Mouse (Mus musculus) stomach, postnatal 0 days (tissue): ENCODE data around the gene Rbm17. TPM values are rescaled to one million over a fixed set of nuclear protein-coding genes. Genes with fewer than 3 reads are reported as not detected.
"Not testable (repeated sequence)": the region's sequence is repeated elsewhere in the genome, so short reads cannot be mapped to it uniquely, and the experiment has no call there.

Experiments
- ATAC-seq: fragments of 200-750 bp; cut with Nextera tagmentation; 2 replicates; pipeline ENCODE4 v1.8.0; 2017; ENCODE audit not compliant: low FRiP score, low TSS enrichment
- DNase-seq: peaks from one replicate; pipeline ENCODE4 v3.0.0-alpha.2; 2016; ENCODE audit warnings: low spot score
- H3K27ac ChIP-seq: fragments of 300-500 bp; sonication (generic); replicated peaks from 2 replicates; pipeline ENCODE4 v1.5.1; 2014; ENCODE audit warnings: mild to moderate bottlenecking, control low read depth
- H3K27me3 ChIP-seq: fragments of 300-500 bp; sonication (generic); 2 replicates; pipeline ENCODE4 v1.6.1; 2014; ENCODE audit warnings: low read length; ENCODE audit not compliant: control insufficient read depth, insufficient read depth
- H3K36me3 ChIP-seq: fragments of 300-500 bp; sonication (generic); 2 replicates; pipeline ENCODE4 v1.6.1; 2014; ENCODE audit warnings: low read length, mixed read lengths; ENCODE audit not compliant: control insufficient read depth, insufficient read depth
- H3K4me1 ChIP-seq: fragments of 300-500 bp; sonication (generic); replicated peaks from 2 replicates; pipeline ENCODE4 v1.6.1; 2014; ENCODE audit warnings: antibody characterized with exemption; ENCODE audit not compliant: control insufficient read depth, insufficient read depth
- H3K4me2 ChIP-seq: fragments of 300-500 bp; sonication (generic); replicated peaks from 2 replicates; pipeline ENCODE4 v1.6.1; 2014; ENCODE audit warnings: low read depth, mild to moderate bottlenecking, control low read depth, moderate library complexity
- H3K4me3 ChIP-seq: fragments of 300-500 bp; sonication (generic); 2 replicates; pipeline ENCODE4 v1.5.1; 2014; ENCODE audit warnings: low read depth, low read length, control low read depth
- H3K9ac ChIP-seq: fragments of 300-500 bp; sonication (generic); 2 replicates; pipeline ENCODE4 v1.6.1; 2014; ENCODE audit warnings: mild to moderate bottlenecking, low read length, control low read depth, mixed read lengths
- H3K9me3 ChIP-seq: fragments of 300-500 bp; sonication (generic); 2 replicates; pipeline ENCODE4 v1.6.1; 2016; ENCODE audit warnings: low read length; ENCODE audit not compliant: control insufficient read depth
- CTCF ChIP-seq: IDR thresholded peaks from 2 replicates; pipeline ENCODE4 v1.5.1; 2016; ENCODE audit warnings: antibody characterized with exemption, low read depth, mild to moderate bottlenecking, moderate library complexity
- EP300 ChIP-seq: optimal IDR thresholded peaks from 2 replicates; pipeline ENCODE3; 2016; ENCODE audit warnings: antibody characterized with exemption
- WGBS: fragments of 180-500 bp; shearing (Covaris S2); extraction: QIAGEN DNeasy Blood & Tissue Kit; methylation state at CpG from one replicate; pipeline ENCODE4 v1.1.7; 2014; 5-methylcytosine and 5-hydroxymethylcytosine counted together
- polyA plus RNA-seq: library from polyadenylated mRNA; unstranded; fragments of >200 nt; fragmentation: Nextera tagmentation; extraction: Ambion mirVana; gene quantifications from 2 replicates; pipeline ENCODE4 v1.2.1, GENCODE M21; 2015

Rbm17 gene
- polyA plus RNA-seq, 1 experiment from 2014 or later = 62.2 TPM

- Histone ChIP-seq H3K4me3 (no peak within 1 kb of the TSS), H3K9ac (no peak within 1 kb of the TSS), H3K36me3 (no peaks in the 10 kb centered on the region), H3K4me2 (no peak within 1 kb of the TSS), H3K27me3 (no peaks in the 10 kb centered on the region), H3K4me1 (no peaks in the 10 kb centered on the region), H3K27ac (no peak within 1 kb of the TSS), H3K9me3 (no peaks in the 10 kb centered on the region)
- ATAC-seq (no peak), DNase-seq (no peak)
- no peak for TF ChIP-seq CTCF
- TF ChIP-seq EP300 = no peak
- WGBS = 91% methylated on average over 5 of the region's 5 CpGs
Measured at GRCm38 (mm10) chr2:11625890-11626289, 21.9 kb upstream of the Rbm17 start, which contains the start of gene Gm17490. TSS of gene Gm17490 (minus strand) at chr2:11626264.

GRCm38 (mm10) chr2:11623726-11624125, 19.8 kb upstream of the Rbm17 start:
- Histone ChIP-seq H3K9me3 (no peaks in the 10 kb centered on the region), H3K4me3 (no peak overlapping the region), H3K27me3 (no peaks in the 10 kb centered on the region), H3K27ac (no peak overlapping the region), H3K9ac (no peak overlapping the region), H3K4me1 (no peaks in the 10 kb centered on the region), H3K4me2 (no peak overlapping the region), H3K36me3 (no peaks in the 10 kb centered on the region)
- DNase-seq (no peak), ATAC-seq (no peak)
- 79% methylated on average over 2 of the region's 2 CpGs for WGBS
- TF ChIP-seq CTCF (no peak), EP300 (no peak)

GRCm38 (mm10) chr2:11623173-11623572, 19.2 kb upstream of the Rbm17 start:
- no peak for ATAC-seq
- no peak overlapping the region for H3K4me3 ChIP-seq
- no peak overlapping the region for H3K27ac ChIP-seq
- WGBS = 90% methylated on average over 8 of the region's 8 CpGs
- H3K27me3 ChIP-seq = no peaks in the 10 kb centered on the region
- TF ChIP-seq EP300 (no peak), CTCF (no peak)
- H3K9ac ChIP-seq = no peak overlapping the region
- no peak for DNase-seq
- no peak overlapping the region for H3K4me2 ChIP-seq
- no peaks in the 10 kb centered on the region for H3K9me3 ChIP-seq
- no peaks in the 10 kb centered on the region for H3K4me1 ChIP-seq
- no peaks in the 10 kb centered on the region for H3K36me3 ChIP-seq

GRCm38 (mm10) chr2:11619598-11619997, 15.6 kb upstream of the Rbm17 start:
- TF ChIP-seq CTCF = no peak
- no peak for TF ChIP-seq EP300
- Histone ChIP-seq H3K4me3 (no peak overlapping the region), H3K36me3 (no peaks in the 10 kb centered on the region), H3K9me3 (no peaks in the 10 kb centered on the region), H3K4me2 (no peak overlapping the region), H3K27me3 (no peaks in the 10 kb centered on the region), H3K4me1 (no peaks in the 10 kb centered on the region), H3K27ac (no peak overlapping the region), H3K9ac (no peak overlapping the region)
- WGBS = 86% methylated on average over 2 of the region's 2 CpGs
- no peak for ATAC-seq
- DNase-seq = no peak

- no peak for ATAC-seq
- Histone ChIP-seq H3K36me3 (no peaks in the 10 kb centered on the region), H3K4me1 (no peaks in the 10 kb centered on the region), H3K27ac (no peak overlapping the region), H3K27me3 (no peaks in the 10 kb centered on the region), H3K9me3 (no peaks in the 10 kb centered on the region), H3K9ac (no peak overlapping the region), H3K4me3 (no peak overlapping the region), H3K4me2 (no peak overlapping the region)
- DNase-seq = no peak
- TF ChIP-seq CTCF = no peak
- no peak for TF ChIP-seq EP300
- 89% methylated on average over 9 of the region's 9 CpGs for WGBS
Measured at GRCm38 (mm10) chr2:11616846-11617245, 12.9 kb upstream of the Rbm17 start.

- H3K27ac ChIP-seq, H3K9me3 ChIP-seq, DNase-seq, H3K9ac ChIP-seq, H3K4me3 ChIP-seq, H3K4me1 ChIP-seq, ATAC-seq, H3K36me3 ChIP-seq, H3K4me2 ChIP-seq, H3K27me3 ChIP-seq: not testable (repeated sequence)
- WGBS = 90% methylated on average over 6 of the region's 6 CpGs
Measured at GRCm38 (mm10) chr2:11612939-11613338, 9.0 kb upstream of the Rbm17 start.

- H3K4me1 ChIP-seq, ATAC-seq, H3K27me3 ChIP-seq, DNase-seq, H3K9ac ChIP-seq, H3K4me3 ChIP-seq, H3K4me2 ChIP-seq, H3K27ac ChIP-seq, H3K9me3 ChIP-seq, H3K36me3 ChIP-seq: not testable (repeated sequence)
- 78% methylated on average over 4 of the region's 4 CpGs for WGBS
Measured at GRCm38 (mm10) chr2:11606718-11607117, 2.8 kb upstream of the Rbm17 start.
